Mouse (Mus musculus) cerebellum, adult 18-20 months (tissue): ENCODE measurements around the gene Gtf2ird2.

Source experiments
- DNase-seq, 2 experiments: peaks; one replicate each; pipeline ENCODE4 v3.0.0; 2021

Gene Gtf2ird2

DNA sequence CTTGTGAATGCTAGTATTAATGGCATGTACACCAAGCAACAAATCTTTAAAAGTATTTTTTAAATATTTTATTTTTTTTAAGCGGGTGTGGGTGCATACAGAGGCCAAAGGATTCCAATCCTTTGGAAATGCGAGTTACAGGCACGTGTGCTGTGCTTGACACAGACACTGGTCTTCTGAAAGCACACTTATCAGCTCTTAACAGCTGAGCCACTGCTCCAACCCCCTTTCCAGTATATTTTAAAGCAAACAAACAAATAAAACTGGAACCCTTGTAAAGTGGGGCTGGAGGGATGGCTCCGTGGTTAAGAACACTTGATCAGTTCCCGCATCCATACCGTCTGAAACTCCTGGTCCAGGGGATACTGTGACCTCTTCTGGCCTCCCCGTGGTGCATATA lies 657 bp upstream of the Gtf2ird2 start:
- no peak for DNase-seq

DNA sequence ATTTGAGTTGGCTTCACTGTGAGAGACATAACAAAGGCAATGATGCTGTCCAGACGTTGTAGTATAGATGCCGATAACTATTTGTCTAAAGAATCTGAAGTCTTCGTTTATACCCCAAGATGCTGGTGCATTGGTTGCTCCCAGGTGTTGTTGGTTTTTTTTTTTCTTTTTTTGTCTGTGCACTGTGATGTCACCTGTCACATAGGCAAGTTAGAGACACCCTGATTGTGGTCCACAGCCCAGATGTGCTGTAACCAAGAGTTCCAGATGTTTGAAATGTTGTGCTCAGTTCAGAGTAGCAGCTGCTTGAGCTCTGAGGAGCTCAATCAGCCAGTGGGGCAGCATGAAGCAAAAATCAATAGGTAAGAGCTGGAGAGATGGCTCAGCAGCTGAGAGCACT lies 2.2 kb downstream of the Gtf2ird2 start:
- DNase-seq = no peak

DNA sequence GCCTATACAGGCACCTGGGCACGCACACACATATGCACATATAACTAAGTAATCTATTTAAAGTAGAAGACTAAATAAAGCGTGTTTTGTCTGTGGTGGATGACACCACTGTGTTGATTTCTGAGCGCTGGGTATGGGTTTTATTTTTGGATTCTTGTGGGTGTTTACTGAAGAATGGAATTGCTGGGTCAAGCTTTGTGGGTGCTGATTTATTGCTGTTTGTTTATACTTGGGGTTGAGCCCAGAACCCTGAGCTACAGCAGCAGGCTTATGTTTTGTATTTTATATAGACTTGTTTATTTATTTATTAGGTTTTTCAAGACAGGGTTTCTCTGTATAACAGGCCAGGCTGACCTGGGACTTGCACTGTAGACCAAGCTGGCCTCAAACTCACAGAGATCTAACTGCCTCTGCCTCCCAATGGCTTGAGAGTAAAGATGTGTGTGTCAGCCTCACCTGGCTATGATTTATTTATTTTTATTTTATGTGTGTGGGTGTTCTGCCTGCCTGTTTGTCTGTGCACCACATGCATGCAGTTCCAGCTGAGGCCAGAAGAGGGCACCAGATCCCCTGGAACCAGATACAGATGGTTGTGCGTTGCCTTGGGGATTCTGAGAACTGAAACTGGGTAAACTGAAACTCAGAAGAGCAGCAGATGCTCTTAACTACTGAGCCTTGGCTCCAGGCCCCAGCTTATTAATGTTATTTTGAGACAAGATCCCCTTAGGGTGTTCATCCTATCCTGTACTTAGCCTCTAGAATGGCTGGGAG lies 3.3 kb downstream of the Gtf2ird2 start:
- DNase-seq = peak; percentile 35 to 40

DNA sequence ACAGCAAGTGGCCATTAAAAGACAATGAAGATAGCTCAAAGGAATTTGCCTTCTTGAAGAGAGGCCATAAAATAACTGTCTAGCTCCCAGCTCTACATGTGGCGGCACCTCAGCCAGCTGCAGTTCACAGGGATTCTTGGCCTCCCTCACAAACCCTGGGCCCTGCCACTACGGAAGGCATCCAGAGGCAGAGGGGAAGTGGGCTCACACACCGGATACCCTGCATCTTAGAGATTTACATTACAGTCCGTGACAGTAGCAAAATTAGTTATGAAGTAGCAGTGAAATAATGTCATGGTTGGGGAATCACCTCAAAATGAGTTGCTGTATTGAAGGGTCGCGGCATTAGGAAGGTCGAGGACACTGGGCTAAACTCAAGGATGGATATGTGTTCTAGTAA lies 4.8 kb downstream of the Gtf2ird2 start:
- DNase-seq = no peak

DNA sequence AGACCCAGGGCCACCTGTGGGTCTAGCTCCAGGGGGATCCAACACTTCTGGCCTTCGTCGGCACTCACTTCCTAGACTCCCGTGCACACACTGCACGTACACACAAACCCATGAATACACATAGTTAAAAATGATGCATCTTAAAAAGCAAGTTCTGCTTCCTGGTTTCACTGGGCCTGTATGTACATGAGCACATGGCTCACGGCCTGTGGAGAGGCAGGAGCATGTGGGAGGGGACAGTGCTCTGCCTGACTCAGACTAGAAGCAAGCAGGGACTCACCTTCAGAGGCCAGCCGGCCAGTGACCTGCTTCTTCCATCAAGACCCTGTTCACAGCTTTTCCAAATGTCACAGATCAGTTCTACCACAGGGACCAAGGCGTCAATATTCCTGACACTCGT lies 9.8 kb downstream of the Gtf2ird2 start:
- no peak for DNase-seq

DNA sequence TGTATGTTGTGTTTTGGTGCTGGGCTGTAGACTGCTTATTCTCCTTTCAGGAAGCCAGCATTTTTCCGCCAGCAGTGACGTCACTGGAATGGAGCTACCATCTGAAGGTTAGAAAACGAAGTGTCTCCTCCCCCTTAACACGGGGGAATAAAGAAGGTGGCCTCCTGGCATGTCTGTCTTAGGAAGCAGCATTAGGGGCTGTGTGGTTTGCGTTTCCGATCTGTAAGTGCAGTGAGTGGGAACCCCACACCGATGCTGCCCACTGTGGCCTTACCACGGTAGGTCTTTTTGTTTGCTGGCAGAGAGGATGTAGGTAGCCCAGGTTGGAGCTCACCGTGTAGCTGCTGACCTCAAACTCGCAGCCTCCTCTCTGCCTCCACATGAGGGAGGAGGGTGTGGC lies 22.9 kb downstream of the Gtf2ird2 start:
- DNase-seq = no peak

DNA sequence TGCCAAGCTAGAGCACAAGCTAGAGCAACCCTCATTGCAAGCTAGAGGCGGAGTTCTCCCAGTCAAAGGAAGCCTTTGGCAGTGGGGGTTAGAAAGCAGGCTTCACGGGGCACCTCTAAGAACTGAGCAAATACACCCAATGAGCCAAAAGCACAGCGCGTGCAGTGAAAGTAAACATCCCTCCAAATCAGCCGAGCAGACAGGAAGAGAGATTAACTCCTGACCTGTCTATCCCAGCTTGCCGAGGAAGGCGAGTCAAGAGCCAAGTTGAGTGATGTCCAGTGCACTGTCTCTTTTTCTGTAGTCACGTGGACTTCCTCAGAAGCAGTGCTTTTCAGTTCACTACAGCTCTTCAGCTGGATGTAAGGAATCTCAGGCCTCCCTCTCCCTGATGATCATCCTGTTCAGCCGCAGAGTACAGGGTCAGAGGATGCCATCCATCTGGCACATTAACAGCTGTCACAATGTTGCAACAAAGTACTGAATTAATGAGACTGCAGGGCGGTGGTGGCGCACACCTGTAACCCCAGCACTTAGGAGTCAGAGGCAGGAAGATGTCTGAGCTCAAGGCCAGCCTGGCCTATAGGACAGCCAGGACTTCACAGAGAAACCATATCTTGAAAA lies 26.2 kb downstream of the Gtf2ird2 start:
- no peak for DNase-seq

DNA sequence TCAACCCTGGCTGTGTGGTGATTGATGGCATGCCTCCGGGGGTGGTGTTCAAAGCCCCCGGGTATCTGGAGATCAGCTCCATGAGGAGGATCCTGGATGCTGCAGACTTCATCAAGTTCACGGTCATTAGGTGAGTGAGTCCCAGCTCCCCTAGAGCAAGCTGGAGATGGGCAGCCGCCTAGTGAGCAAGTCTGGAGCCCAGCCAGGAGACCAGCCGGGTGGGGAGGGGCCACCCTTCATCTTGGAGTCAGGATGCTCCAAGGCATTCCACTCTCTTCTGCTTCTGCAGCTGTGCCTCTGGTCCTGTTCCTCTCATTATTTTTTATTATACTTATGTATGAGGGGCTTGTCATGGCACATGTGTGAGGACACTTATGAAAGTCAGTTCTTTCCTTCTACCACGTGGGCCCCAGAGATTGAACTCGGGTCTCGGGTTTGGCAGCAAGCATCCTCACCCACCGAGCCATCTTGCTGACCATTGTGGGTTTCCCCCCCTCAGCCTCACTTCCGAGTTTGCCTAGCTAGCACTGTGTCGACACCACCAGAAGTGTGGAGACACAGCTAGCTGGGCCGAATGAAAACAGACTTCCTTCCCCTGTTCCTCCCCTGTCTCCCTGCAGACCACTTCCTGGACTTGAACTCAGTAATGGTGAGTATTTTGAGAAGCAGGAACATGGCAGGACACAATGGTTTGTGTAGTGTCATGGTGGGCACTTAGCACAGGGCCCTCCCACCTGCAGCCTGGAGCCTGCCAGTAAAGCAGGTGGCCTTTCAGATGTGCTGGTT lies 30.4 kb downstream of the Gtf2ird2 start:
- DNase-seq = no peak

DNA sequence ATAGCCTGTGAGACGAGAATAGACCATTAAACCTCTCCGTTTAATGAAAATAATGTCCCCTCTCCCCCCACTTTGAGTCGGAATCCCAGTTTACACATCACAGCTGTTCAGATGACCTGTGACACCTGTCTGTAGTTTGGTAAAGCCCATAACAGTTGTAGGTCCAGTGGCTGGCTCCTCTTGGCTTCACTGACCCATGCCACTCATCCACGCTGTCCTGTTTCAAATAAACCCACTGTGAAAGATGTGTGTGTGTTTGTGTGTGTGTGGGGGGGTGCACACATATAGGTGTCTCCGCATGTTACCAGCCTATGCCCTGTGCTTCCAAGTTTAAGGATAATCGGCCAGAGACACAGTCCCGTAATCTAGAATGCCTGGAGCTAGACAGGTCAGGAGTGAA lies 34.1 kb downstream of the Gtf2ird2 start:
- no peak for DNase-seq

DNA sequence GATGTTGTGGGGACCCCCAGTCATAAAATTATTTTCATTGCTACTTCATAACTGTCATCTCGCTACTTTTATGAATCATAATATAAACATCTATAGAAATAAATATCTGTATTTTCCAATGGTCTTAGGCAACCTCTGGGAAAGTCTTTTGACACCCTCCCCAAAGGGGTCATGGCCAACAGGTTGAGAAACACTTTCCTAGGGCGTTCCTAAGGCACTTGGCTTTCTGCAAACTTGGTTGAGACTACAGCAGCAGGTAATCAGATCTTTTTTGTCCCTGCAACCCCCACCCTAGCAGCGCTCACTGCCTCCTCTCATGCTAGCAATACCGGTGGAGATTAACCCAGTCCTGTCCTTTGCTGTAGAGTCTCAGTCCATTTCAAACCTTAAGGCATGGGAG lies 37.5 kb downstream of the Gtf2ird2 start:
- no peak for DNase-seq

DNA sequence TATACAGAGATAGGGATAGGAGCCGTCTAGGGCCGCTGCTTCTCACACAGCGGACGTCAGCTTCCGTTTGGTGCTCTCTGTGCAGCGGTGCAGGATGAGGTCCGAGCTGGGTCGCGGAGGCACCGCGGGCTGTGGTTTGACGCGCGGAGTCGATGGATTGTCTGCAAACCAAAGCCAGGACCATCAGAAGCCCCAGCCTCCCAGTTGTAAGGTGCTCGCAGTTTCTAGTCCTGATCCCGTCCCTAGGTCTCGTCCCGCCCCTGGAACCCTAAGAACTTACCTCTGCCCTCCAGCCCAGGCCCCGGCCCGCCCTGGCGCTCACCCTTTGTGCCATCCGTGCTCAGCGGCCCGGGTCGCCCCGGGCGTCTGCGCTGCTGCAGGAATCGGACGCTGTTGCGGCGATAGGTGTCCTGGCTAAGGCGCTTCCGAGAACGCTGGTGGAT lies 37.9 kb downstream of the Gtf2ird2 start:
- DNase-seq = no peak

DNA sequence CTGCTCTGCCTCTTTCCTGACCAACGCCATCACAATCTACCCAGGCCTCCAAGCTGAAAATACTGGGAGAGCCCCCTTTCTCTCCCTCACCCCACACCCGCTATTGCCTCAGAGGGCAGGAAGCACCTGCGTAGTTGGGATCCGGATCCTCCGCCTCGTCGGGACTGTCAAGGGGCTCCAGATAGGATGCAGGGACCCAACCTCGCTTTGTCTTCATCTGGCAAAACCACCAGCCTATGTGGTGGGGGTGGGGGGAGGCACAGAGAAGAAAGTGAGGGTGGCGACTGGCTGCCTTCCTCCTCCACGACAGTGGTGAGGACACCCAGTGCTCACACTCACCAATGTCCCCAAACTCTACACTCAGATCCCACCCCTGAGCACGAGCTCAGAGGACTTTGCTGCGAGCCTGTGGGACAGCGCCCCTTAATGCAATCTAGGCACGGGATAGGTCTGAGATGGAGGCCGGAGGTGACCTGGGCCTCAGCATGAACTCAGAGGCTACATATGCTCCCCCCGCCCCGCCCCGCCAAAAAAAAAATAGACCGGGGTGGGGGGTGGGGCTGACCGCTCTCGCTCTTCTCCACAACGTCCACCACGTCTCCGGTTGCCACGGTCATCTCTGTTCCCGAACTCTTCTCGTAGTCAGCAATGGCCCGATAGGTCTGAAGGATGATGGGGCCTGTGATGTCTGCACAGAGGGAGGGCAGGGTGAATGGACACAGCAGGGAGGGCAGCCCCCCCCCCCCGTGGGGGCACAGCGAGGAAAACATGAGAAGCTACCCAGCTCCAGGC lies 41.5 kb downstream of the Gtf2ird2 start:
- DNase-seq = no peak

DNA sequence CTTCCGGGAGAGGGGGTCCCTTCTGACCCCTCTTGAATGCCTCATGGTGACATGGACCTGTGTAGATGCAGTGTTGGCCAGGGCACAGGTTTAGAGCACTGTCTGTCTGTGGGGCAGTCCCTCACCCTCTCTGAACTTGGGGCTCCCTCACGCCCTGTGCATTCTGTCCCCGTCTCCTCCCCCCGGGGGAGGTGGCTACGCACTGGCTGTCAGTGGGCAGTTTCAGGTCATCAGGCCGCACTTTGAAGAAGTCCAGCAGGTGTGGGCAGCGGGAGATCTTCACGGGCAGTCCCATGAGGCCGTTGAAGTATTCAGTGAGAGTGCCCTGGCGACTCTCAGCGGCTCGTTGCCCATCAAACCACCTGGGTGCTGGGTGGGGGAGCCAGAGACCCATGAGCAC lies 43.1 kb downstream of the Gtf2ird2 start:
- no peak for DNase-seq

DNA sequence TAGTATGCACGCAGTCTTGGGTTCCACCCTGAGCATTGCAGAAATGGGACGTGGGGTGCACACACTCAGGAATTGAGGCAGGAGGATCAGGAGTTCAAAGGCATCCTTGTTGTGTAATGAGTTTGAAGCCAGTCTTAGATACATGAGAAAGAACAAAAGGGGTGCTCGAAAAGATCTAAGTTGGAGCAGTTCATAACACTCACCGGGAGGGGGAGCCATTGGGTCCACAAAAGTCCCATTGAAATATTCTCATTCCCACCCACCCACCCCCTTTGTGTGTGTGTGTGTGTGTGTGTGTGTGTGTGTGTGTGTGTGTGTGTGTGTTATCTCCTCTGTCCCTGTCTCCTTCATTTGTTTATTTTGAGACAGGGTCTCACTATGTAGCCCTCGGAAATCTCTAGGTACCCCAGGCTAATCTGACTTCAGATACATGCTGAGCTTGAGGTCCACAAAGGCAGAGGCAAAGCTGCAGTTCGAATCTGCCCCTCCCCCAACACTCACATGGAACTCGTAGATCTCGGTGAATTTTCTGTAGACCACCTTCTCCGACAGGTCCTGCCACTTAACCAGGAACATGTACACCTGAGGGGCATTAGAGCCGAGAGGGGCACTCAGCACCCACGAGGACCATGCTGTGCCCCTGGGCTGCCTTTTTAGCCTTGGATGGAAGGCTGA lies 43.9 kb downstream of the Gtf2ird2 start:
- DNase-seq = no peak

DNA sequence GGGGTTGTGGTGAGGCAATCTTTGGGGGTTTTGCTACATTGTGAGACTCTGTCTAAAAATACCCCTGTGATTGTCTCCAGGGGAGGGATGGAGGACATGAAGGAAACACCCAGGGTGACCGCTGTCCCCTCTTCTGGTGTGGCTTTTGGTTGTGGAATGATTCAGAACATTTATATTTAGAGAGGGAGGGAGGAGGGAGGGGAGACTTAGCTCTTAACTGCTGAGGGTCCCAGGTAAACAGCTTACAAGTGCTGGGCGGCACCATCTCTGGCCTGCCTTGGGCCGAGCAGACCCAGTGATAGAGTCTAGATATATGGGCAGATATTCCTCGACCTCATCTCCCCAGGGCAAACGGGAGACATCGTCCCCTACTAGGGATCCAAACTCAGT lies 44.4 kb downstream of the Gtf2ird2 start:
- DNase-seq = no peak

DNA sequence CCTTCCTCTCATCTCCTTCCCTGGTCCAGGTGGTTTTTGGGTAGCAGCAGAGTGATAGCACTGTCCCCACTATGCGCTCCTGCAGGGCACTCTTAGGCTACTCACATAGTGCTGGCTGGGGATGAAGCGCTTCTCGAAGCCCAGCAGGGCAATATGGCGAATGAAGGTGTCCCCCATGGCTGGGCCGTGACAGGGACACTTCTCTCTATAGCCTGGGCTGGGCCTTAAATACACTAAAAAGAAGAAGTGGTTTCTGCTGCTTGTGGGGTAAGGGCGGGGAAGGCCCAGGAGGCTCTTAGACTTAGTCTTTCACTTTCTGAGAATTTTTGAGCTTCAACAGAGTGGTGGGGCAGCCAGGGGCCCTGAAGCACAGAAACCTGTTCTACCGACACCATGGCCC lies 45.6 kb downstream of the Gtf2ird2 start, which contains the start of gene Ncf1:
Gene Ncf1 (minus strand): TSS at position 235 of the 400 bp plus-strand sequence.
- no peak for DNase-seq

DNA sequence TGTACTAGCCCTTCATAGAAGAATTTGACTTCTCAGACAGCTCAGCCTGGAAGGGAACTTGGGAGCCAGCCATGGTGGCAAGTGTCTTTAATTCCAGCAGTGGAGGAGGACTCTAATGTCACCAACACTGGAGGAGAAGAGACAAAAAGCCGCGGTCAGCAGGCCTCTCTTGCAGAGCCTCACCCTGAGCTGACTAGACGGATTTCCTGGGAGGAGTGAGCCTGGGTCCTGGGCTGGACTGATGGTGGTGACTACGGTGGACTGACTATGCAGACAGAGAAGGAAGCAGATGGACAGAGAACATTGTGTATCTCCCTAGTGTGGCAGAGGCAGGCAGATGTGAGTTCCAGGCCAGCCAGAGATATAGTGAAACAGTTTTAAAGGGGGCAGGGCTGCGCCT lies 47.6 kb downstream of the Gtf2ird2 start:
- no peak for DNase-seq

DNA sequence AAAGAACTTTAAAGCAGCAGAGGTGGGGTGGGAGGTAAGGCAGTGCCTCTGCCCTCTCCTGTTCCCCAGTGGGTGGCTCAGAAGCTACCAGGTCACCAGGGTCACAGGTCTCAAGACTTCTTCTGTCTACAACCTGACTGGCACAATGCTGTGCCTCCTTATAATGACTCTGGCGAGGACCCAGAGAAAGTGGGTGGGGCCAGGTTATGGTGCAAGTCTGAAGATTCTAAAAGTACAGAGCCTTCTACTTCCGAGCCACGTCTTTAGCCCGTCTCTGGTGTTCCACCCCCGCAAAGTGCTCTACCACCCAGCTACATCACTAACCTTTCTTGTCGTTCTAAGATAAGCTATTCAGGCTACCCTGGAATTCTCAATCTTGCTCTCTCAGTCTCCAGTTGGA lies 48.3 kb downstream of the Gtf2ird2 start:
- DNase-seq = no peak

DNA sequence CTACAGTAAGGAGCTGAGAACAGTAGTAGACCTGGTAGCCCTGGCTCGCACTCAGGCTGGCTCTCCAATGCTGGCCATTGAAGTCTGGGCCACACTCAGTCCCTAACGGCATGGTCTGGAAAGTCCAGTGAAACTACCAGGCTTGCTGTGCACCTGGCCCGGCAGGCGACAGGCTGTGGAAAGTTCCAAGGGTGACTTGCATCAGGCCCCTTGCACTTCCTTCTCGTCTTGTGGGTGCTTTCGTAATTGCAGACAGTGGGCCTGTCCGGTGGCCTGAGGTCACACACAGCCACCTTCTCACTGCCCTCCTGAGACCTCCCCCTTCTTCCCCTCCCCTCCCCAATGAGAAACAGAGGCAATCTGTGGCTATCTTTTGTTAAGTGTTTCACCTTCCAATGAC lies 48.7 kb downstream of the Gtf2ird2 start:
- no peak for DNase-seq

DNA sequence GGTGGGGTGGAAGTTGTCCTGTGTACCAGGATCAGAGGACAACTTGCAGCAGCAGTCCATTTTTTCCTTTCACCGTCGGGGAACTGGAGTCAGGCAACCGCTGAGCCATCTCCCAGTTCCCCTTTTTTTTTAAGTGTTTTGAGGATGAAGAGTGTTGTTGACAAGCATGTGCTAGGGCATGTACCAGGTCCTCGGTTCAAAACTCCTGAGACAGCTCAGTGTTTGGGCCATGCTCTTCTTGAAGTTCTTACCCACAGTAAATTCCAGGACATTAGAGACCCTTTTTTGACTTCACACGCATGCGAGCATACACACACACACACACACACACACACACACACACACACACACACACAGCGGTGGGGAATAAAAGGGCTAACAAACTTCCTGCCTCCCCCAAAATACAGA lies 49.4 kb downstream of the Gtf2ird2 start:
- no peak for DNase-seq

DNA sequence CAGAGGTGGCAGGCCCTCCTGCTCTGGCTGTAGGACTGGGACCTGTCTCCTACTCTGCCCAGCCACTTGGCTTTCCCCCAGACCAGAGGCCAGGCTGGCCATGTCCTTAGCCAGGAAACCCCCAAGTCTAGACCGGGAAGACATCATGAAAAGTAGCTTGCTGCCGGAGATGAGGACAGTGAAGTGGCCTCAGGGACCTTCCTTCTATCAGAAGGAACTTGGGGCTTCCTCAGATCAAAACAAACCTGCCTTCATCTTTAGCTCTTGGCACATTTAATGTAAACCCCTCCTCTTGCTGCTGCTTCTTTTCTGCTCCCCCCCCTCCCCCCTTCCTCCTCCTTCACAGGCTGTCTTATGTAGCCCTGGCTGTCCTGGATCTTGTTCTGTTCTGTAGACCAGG lies 50.4 kb downstream of the Gtf2ird2 start:
- DNase-seq = no peak

DNA sequence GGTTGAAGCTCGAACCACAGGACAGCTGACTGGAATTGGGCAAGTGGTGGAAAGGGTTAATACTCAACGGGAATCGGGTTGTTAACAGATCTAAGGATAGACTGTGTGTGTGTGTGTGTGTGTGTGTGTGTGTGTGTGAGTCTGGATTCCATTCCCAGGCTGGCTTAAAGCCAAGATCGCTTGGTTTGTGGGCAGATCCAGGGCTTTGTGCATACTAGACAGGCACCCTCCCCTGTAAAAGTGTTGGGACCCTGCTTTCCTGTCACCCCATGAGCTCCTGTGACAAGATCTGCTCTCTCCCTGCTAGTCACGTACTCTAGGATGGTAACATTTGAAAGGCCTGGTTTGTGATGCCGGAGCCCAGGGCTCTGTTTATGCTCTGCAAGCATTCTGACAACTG lies 51.3 kb downstream of the Gtf2ird2 start:
- no peak for DNase-seq

DNA sequence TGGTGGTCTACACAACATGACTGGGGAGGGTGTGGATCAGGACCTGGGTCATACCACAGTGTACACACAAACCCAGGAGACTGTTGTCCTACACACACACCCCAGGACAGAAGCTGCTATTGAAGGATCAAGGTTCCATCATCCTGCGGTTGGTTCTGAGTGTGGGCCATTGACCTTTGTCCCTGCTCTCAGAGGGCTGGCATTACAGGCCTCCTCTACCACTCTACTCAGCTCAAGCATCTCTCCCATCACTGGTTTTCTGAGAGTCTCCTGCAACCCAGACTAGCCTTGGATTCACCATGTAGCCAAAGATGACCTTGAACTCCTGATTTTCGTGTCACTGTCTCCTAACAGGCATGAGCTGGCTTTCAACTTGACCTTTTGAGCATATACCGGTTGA lies 52.4 kb downstream of the Gtf2ird2 start:
- DNase-seq = no peak
